Mouse (Mus musculus) liver, postnatal 0 days (tissue): Measurements from ENCODE around the gene Ica1. TPM values are rescaled to one million over a fixed set of nuclear protein-coding genes. Genes with fewer than 3 reads are reported as not detected.

Experiments used
- ATAC-seq: fragments of 200-750 bp; cut with Nextera tagmentation; 2 replicates; pipeline ENCODE4 v1.8.0; 2017; ENCODE audit warnings: mild to moderate bottlenecking, moderate library complexity
- DNase-seq: peaks from one replicate; pipeline ENCODE4 v3.0.0-alpha.2; 2016
- H3K27ac ChIP-seq: fragments of 300-500 bp; sonication (generic); 2 replicates; pipeline ENCODE4 v1.5.1; 2014; ENCODE audit warnings: antibody characterized with exemption, moderate library complexity, mild to moderate bottlenecking, low read depth
- H3K27me3 ChIP-seq: fragments of 300-500 bp; sonication (generic); 2 replicates; pipeline ENCODE4 v1.6.1; 2014; ENCODE audit warnings: low read length, control low read depth, mixed read lengths; ENCODE audit not compliant: insufficient read depth
- H3K36me3 ChIP-seq: fragments of 300-500 bp; sonication (generic); replicated peaks from 2 replicates; pipeline ENCODE4 v1.6.1; 2014; ENCODE audit warnings: mild to moderate bottlenecking, control low read depth, low read length, moderate library complexity, mixed read lengths; ENCODE audit not compliant: insufficient read depth
- H3K4me1 ChIP-seq: fragments of 300-500 bp; sonication (generic); 2 replicates; pipeline ENCODE4 v1.6.1; 2014; ENCODE audit warnings: antibody characterized with exemption, mild to moderate bottlenecking, control low read depth; ENCODE audit not compliant: insufficient read depth
- H3K4me2 ChIP-seq: fragments of 300-500 bp; sonication (generic); 2 replicates; pipeline ENCODE4 v1.6.1; 2014; ENCODE audit warnings: low read depth, mild to moderate bottlenecking, low read length, moderate library complexity, mixed read lengths
- H3K4me3 ChIP-seq: fragments of 300-500 bp; sonication (generic); 2 replicates; pipeline ENCODE4 v1.5.1; 2014; ENCODE audit warnings: low read depth, low read length
- H3K9ac ChIP-seq: fragments of 300-500 bp; sonication (generic); replicated peaks from 2 replicates; pipeline ENCODE4 v1.6.1; 2014; ENCODE audit warnings: mild to moderate bottlenecking, moderate library complexity
- H3K9me3 ChIP-seq: fragments of 300-500 bp; sonication (generic); 2 replicates; pipeline ENCODE4 v1.6.1; 2016; ENCODE audit warnings: mild to moderate bottlenecking, control low read depth, low read length, mixed read lengths
- CTCF ChIP-seq: sonication (generic); IDR thresholded peaks from 2 replicates; pipeline ENCODE4 v1.5.1; 2016; ENCODE audit warnings: antibody characterized with exemption, low read depth
- EP300 ChIP-seq: IDR thresholded peaks from 2 replicates; pipeline ENCODE4 v1.6.1; 2016; ENCODE audit warnings: antibody characterized with exemption, low read depth, mild to moderate bottlenecking
- WGBS: fragments of 180-500 bp; shearing (Covaris S2); extraction: QIAGEN DNeasy Blood & Tissue Kit; methylation state at CpG from one replicate; pipeline ENCODE4 v1.1.7; 2014; ENCODE audit not compliant: insufficient replicate concordance; 5-methylcytosine and 5-hydroxymethylcytosine counted together
- polyA plus RNA-seq: library from polyadenylated mRNA; unstranded; fragments of >200 nt; fragmentation: Nextera tagmentation; extraction: Ambion mirVana; gene quantifications from 2 replicates; pipeline ENCODE4 v1.2.1, GENCODE M21; 2015

The Ica1 gene
- polyA plus RNA-seq, 1 experiment from 2014 or later, result 6.9 TPM

- TF ChIP-seq CTCF, result no peak
- no peak for TF ChIP-seq EP300
- ATAC-seq (no peak), DNase-seq (no peak)
- 78% methylated on average over 4 of the region's 4 CpGs for WGBS
- no peak overlapping the region for H3K9ac ChIP-seq
- H3K4me2 ChIP-seq, result no peak overlapping the region
- no peak overlapping the region for H3K4me3 ChIP-seq
- H3K27ac ChIP-seq, result no peak overlapping the region
- no peaks in the 10 kb centered on the region for H3K36me3 ChIP-seq
- H3K9me3 ChIP-seq, result no peaks in the 10 kb centered on the region
- H3K4me1 ChIP-seq, result no peaks in the 10 kb centered on the region
- H3K27me3 ChIP-seq, result no peaks in the 10 kb centered on the region
Measured at GRCm38 (mm10) chr6:8638122-8638521, 140.2 kb downstream of the Ica1 start.

DNA sequence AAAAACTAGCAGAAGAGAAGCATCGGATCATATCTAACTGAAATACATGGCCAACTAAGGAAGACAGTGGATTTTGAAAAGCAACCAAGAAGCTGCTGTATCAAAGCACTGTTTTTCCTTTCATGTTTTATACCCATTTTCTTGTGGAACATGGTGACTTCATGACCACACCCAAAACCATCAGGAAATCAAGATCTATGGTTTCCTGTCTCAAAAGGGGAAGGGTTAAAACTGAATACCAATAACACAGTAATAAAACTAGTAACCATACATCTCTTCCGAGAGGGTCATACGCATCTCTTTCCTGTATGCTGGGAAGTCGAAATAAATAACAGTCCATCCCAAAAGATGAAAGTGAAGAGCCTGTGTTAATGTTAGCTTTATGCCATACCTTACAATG, 145.6 kb downstream of the Ica1 start:
- H3K27ac ChIP-seq, result no peak overlapping the region
- no peaks in the 10 kb centered on the region for H3K36me3 ChIP-seq
- WGBS, result 74% methylated on average over 4 of the region's 4 CpGs
- ATAC-seq (no peak), DNase-seq (no peak)
- no peak overlapping the region for H3K4me2 ChIP-seq
- no peak overlapping the region for H3K4me3 ChIP-seq
- no peaks in the 10 kb centered on the region for H3K27me3 ChIP-seq
- no peak for TF ChIP-seq EP300
- TF ChIP-seq CTCF, result no peak
- H3K4me1 ChIP-seq, result no peaks in the 10 kb centered on the region
- no peak overlapping the region for H3K9ac ChIP-seq
- no peaks in the 10 kb centered on the region for H3K9me3 ChIP-seq

DNA sequence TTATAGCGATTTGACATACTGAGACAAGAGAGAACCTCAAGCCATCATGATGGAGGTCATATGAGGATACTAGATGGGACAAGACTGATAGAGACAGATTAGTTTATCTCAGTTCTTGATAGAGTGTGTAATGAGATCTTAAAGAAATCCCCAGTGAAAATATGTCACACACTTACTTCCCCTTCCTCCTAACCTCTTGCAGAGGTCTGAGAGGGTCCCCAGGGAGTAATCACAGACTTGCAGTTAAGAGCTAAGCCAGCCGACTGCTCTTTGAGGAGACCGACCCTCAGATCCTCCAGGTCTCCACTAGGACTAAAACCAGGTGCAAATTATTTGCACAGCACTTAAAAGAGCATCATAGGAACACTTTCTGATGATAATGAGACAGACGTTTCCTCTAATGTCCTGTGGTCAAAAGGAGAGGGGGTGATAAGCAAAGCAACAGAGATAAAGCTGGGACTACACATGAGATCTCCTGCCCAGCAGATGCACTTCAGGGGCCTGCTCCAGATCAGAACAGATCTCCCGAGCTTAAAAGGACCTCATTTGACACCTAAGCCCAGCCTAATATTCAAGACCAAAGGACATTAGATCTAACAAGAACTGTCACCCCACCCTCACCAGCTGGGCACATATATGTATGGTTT, 146.2 kb downstream of the Ica1 start:
- H3K9ac ChIP-seq, result no peak overlapping the region
- no peak overlapping the region for H3K4me3 ChIP-seq
- ATAC-seq, result 0 out of 2 replicates have a peak, but pooled peaks have one; percentile 13
- no peak overlapping the region for H3K4me2 ChIP-seq
- no peak overlapping the region for H3K27ac ChIP-seq
- no peaks in the 10 kb centered on the region for H3K36me3 ChIP-seq
- WGBS, result 47% methylated on average over 5 of the region's 5 CpGs
- H3K27me3 ChIP-seq, result no peaks in the 10 kb centered on the region
- no peaks in the 10 kb centered on the region for H3K4me1 ChIP-seq
- TF ChIP-seq EP300 (no peak), CTCF (no peak)
- no peak for DNase-seq
- no peaks in the 10 kb centered on the region for H3K9me3 ChIP-seq

- Histone ChIP-seq H3K9ac (no peak overlapping the region), H3K27ac (no peak overlapping the region), H3K9me3 (no peaks in the 10 kb centered on the region), H3K4me1 (no peaks in the 10 kb centered on the region), H3K4me2 (no peak overlapping the region), H3K36me3 (no peaks in the 10 kb centered on the region), H3K4me3 (no peak overlapping the region), H3K27me3 (no peaks in the 10 kb centered on the region)
- 87% methylated on average over 8 of the region's 8 CpGs for WGBS
- TF ChIP-seq EP300, result no peak
- TF ChIP-seq CTCF, result no peak
- DNase-seq (no peak), ATAC-seq (no peak)
Measured at GRCm38 (mm10) chr6:8631362-8631761, 146.9 kb downstream of the Ica1 start.

DNA sequence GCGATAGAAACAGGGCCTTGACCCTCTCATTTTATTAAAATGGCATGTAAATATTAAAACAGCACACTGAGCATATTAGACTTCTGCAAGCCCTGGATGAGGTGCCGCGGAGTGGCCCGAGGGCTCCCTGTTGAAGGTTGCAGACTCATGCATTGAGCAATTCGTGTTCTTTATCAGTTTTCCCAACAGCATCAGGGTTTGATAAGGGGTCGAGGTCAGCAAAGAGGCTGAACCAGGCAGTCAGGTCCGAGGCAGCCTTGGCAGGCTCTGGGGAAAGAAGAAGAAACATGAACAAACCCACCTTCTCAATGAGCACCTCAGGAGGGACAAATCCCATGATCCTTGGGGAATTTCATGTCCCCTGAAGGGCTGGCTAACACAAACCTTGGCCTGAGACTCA, 147.8 kb downstream of the Ica1 start:
- Histone ChIP-seq H3K4me1 (no peaks in the 10 kb centered on the region), H3K4me2 (no peak overlapping the region), H3K27me3 (no peaks in the 10 kb centered on the region), H3K9ac (no peak overlapping the region), H3K4me3 (no peak overlapping the region), H3K27ac (no peak overlapping the region), H3K9me3 (no peaks in the 10 kb centered on the region), H3K36me3 (no peaks in the 10 kb centered on the region)
- TF ChIP-seq CTCF, result no peak
- no peak for TF ChIP-seq EP300
- 39% methylated on average over 7 of the region's 7 CpGs for WGBS
- no peak for ATAC-seq
- no peak for DNase-seq

DNA sequence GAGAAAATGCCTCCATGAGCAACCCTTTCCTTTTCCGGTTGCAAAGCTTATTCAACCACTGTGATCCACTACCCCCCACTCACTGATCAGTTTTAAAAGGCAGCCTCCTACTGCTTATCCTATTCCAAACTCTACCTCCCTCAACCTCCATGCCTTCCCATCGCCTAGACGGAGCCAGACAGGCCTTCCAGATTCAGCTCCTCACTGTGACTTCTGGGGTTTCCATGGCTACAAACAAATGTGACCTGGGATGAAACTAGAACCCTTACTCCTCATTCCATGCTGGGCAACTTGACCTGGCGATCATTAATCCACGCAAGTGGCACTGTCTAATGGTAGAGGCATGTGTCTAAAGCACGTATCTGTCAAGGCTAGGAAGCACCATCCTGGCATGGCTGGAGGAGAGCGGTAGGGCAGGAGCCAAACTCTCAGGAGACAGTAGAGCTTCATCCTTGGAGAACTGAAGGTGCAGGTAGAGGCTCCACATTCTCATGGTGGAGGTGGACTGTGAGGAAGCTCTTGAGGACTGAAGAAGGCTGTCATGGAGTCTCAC, 149.5 kb downstream of the Ica1 start:
- DNase-seq (no peak), ATAC-seq (no peak)
- H3K4me3 ChIP-seq, result no peak overlapping the region
- TF ChIP-seq CTCF (no peak), EP300 (no peak)
- no peaks in the 10 kb centered on the region for H3K9me3 ChIP-seq
- no peak overlapping the region for H3K27ac ChIP-seq
- no peaks in the 10 kb centered on the region for H3K4me1 ChIP-seq
- no peaks in the 10 kb centered on the region for H3K27me3 ChIP-seq
- no peak overlapping the region for H3K9ac ChIP-seq
- H3K4me2 ChIP-seq, result no peak overlapping the region
- H3K36me3 ChIP-seq, result no peaks in the 10 kb centered on the region
- 87% methylated on average over 7 of the region's 7 CpGs for WGBS

DNA sequence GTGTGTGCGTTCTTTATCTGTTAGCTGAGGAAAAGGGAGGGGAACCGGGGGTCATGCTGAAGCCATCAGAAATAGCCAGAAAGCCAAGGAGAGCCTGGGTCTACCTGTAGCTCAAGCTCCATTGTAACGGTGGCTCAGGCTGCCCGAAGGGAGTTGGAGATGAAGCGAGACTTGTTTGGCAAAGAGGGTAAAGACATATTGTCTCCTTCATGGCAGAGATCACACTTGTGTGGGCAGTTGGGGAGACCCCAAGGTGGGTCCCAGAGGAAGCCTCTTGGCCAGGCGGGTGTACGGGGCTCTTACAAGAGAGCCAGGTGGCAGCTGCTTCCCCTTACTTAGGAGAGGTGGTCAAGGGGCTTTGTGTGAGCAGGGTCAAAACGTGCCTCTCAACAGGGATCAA, 150.1 kb downstream of the Ica1 start:
- no peaks in the 10 kb centered on the region for H3K27me3 ChIP-seq
- WGBS, result 78% methylated on average over 8 of the region's 8 CpGs
- ATAC-seq, result no peak
- no peak overlapping the region for H3K9ac ChIP-seq
- no peak overlapping the region for H3K4me2 ChIP-seq
- H3K9me3 ChIP-seq, result no peaks in the 10 kb centered on the region
- TF ChIP-seq CTCF (no peak), EP300 (no peak)
- no peak for DNase-seq
- no peaks in the 10 kb centered on the region for H3K4me1 ChIP-seq
- H3K27ac ChIP-seq, result no peak overlapping the region
- no peak overlapping the region for H3K4me3 ChIP-seq
- H3K36me3 ChIP-seq, result no peaks in the 10 kb centered on the region
